Mouse (Mus musculus) MEL (cell line): ENCODE results near the gene Opalin.

Experiments
- CTCF ChIP-seq, 3 experiments: IDR thresholded peaks in 2 of 3; conservative IDR thresholded peaks in 1 of 3; 2 replicates each; pipeline ENCODE4 v1.5.1; 2011 to 2012; ENCODE audit warnings: low read length in 3 of 3, low read depth in 2 of 3, mild to moderate bottlenecking in 2 of 3, improper control_type of control experiment in 1 of 3, inconsistent platforms in 1 of 3, mixed read lengths in 1 of 3, moderate library complexity in 1 of 3; ENCODE audit not compliant: control insufficient read depth in 1 of 3, insufficient read depth in 1 of 3, poor library complexity in 1 of 3, severe bottlenecking in 1 of 3
- ELF1 ChIP-seq: IDR thresholded peaks from 2 replicates; pipeline ENCODE4 v1.6.1; 2014; ENCODE audit warnings: low read depth, mild to moderate bottlenecking, inconsistent platforms, low read length, improper control_type of control experiment, moderate library complexity
- EP300 ChIP-seq, 2 experiments: IDR thresholded peaks; 2 replicates each; pipeline ENCODE4 v1.6.1; 2011; ENCODE audit warnings: improper control_type of control experiment in 2 of 2, low read length in 2 of 2, low read depth in 1 of 2, mild to moderate bottlenecking in 1 of 2
- ETS1 ChIP-seq: IDR thresholded peaks from 2 replicates; pipeline ENCODE4 v1.6.1; 2012; ENCODE audit warnings: low read depth, mild to moderate bottlenecking, inconsistent platforms, low read length, improper control_type of control experiment, moderate library complexity
- GABPA ChIP-seq: IDR thresholded peaks from 2 replicates; pipeline ENCODE4 v1.6.1; 2012; ENCODE audit warnings: low read depth, mild to moderate bottlenecking, inconsistent platforms, low read length, improper control_type of control experiment, moderate library complexity
- MAX ChIP-seq: IDR thresholded peaks from 2 replicates; pipeline ENCODE4 v1.6.1; 2011; ENCODE audit warnings: low read length, improper control_type of control experiment
- MAZ ChIP-seq: IDR thresholded peaks from 2 replicates; pipeline ENCODE4 v1.6.1; 2012; ENCODE audit warnings: low read depth, mild to moderate bottlenecking, inconsistent platforms, low read length, improper control_type of control experiment
- POLR2A ChIP-seq, 2 experiments: IDR thresholded peaks; 2 replicates each; pipeline ENCODE4 v1.6.1; 2011 to 2012; ENCODE audit warnings: low read length in 2 of 2, mild to moderate bottlenecking in 2 of 2, control low read depth in 1 of 2, improper control_type of control experiment in 1 of 2, low read depth in 1 of 2, moderate library complexity in 1 of 2; ENCODE audit not compliant: control insufficient read depth in 1 of 2, insufficient read depth in 1 of 2, poor library complexity in 1 of 2
- POLR2AphosphoS2 ChIP-seq: IDR thresholded peaks from 2 replicates; pipeline ENCODE4 v1.6.1; 2011; ENCODE audit warnings: low read length, improper control_type of control experiment
- ZC3H11A ChIP-seq: IDR thresholded peaks from 2 replicates; pipeline ENCODE4 v1.6.1; 2012; ENCODE audit warnings: low read depth, mild to moderate bottlenecking, inconsistent platforms, low read length, improper control_type of control experiment
- ZMIZ1 ChIP-seq: IDR thresholded peaks from 2 replicates; pipeline ENCODE4 v1.6.1; 2012; ENCODE audit warnings: low read depth, mild to moderate bottlenecking, inconsistent platforms, low read length, improper control_type of control experiment, moderate library complexity
- ZNF384 ChIP-seq: IDR thresholded peaks from 2 replicates; pipeline ENCODE4 v1.6.1; 2012; ENCODE audit warnings: low read depth, mild to moderate bottlenecking, inconsistent platforms, low read length, improper control_type of control experiment

DNA sequence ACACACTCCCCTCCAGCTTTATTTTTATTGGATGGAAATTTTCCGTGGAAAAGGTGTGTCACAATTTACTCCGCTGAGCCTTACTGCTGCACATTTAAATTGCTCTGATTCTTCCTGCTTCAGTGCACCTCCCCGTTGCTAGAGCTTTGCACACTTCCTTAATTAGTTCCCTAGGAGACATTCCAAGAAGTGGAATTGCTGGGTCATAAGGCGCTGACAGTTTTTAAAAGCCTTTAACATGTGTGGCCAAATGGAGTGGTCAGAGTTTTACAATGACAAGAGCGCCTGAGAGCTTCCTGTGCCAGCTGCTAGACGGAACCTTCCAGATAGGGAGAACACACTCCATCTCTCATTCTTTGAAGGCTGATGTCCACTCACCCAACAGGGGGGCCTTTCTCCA is 35.7 kb upstream of the Opalin start:
- TF ChIP-seq POLR2AphosphoS2 (no peak), ZMIZ1 (no peak), MAZ (no peak), ZC3H11A (no peak), ZNF384 (no peak), EP300 (IDR thresholded peaks at IDR 0.05; ENCODE audit: low read depth in 1 of 2, low read length in 2 of 2) (no peak), CTCF (IDR thresholded peaks at IDR 0.05 in 2 of 3, conservative IDR thresholded peaks at IDR 0.05 in 1 of 3; ENCODE audit: control insufficient read depth in 1 of 3, insufficient read depth in 1 of 3, low read depth in 2 of 3, low read length in 3 of 3, poor library complexity in 1 of 3, severe bottlenecking in 1 of 3) (no peak), ELF1 (no peak), MAX (no peak), GABPA (no peak), ETS1 (no peak), POLR2A (IDR thresholded peaks at IDR 0.05; ENCODE audit: control insufficient read depth in 1 of 2, insufficient read depth in 1 of 2, low read depth in 1 of 2, low read length in 2 of 2, poor library complexity in 1 of 2) (no peak)
